Comparison of ENCODE assay signal across 28 mouse cellular contexts in the genomic region with DNA sequence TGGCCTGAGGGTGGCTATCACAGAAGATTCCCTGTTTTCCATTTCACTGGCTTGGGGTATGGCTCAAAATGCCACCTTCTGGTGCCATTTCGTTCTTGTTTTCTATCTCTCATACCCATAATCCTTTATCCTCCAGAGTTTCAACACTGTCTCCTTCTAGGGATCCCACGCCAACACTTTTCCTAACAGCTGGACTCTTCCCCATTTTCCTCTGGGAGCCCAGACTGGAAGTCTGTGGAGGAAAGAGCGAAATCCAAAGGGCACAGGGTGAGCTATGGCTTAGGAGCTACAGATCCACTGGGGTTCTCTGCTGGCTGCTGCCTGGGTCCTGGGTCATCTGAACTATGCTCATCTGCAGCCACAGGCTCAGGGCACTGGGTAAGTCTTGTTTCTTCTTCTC. TPM values are rescaled to one million over a fixed set of nuclear protein-coding genes. Genes with fewer than 3 reads are reported as not detected.
DNase-seq lines count a peak whose midpoint lies in the region.
"Had no signal": no experiment of that assay in that cellular context is flagged by ENCODE, and none has a peak within 500 bp of the region (broad histone marks: within the 10 kb centered on the region; RNA-seq: fewer than 3 reads in every experiment).

No protein-coding gene starts in this region.

- peak; percentile 27 for DNase-seq in adrenal gland, postnatal 10 days
- no peak for DNase-seq in adrenal gland, postnatal 36 days
- peak; percentile 85 for DNase-seq in heart, adult 11 months
- DNase-seq in heart, embryonic 10.5 days (ENCODE audit: low spot score), result no peak
- DNase-seq in adipocyte (ENCODE audit: low spot score), result peak; percentile 55
- DNase-seq: adrenal gland, adult 2 months; adrenal gland, postnatal 14 days; B cell, adult 2 months; cerebellum, adult 11 months; cerebellum, adult 18-20 months; cerebellum, adult 8-10 months; cerebellum, adult 9-11 months; cerebellum, postnatal 14 days; cerebellum, postnatal 36 days; embryo, embryonic 11 days had no signal

- H3K27me3 ChIP-seq in heart, embryonic 10.5 days (ENCODE audit: insufficient read depth, poor library complexity, severe bottlenecking), result no peaks in the 10 kb centered on the region
- H3K27me3 ChIP-seq: Patski had no signal

- WGBS in heart, embryonic 10.5 days, result 91% methylated on average over 3 of the region's 3 CpGs

- no peak overlapping the region for H3K27ac ChIP-seq in heart, embryonic 10.5 days
- H3K27ac ChIP-seq: embryonic facial prominence, embryonic 13.5 days; embryonic facial prominence, embryonic 15.5 days; forebrain, embryonic 10.5 days; forebrain, embryonic 13.5 days had no signal

- no peaks in the 10 kb centered on the region for H3K9me3 ChIP-seq in heart, embryonic 10.5 days
- H3K9me3 ChIP-seq: embryonic facial prominence, embryonic 13.5 days; embryonic facial prominence, embryonic 15.5 days; forebrain, embryonic 10.5 days; forebrain, embryonic 13.5 days; G1E had no signal

- H3K4me3 ChIP-seq in heart, embryonic 10.5 days, result no peak overlapping the region
- H3K4me3 ChIP-seq: embryonic facial prominence, embryonic 13.5 days; embryonic facial prominence, embryonic 15.5 days; erythroblast, embryonic 14.5 days; forebrain, embryonic 10.5 days; forebrain, embryonic 13.5 days had no signal

- H3K36me3 ChIP-seq in heart, embryonic 10.5 days, result no peaks in the 10 kb centered on the region
- H3K36me3 ChIP-seq: embryonic facial prominence, embryonic 13.5 days; embryonic facial prominence, embryonic 15.5 days; forebrain, embryonic 10.5 days had no signal

- peaks cover 20% of the 10 kb centered on the region for H3K4me1 ChIP-seq in heart, embryonic 10.5 days

RNA-seq across cellular contexts. Expression of a gene that starts 3.2 kb away (rescaled TPM):
- total RNA-seq in adrenal gland, postnatal 10 days (2021), result 10 to 100 TPM; 11.2 to 16.6 TPM
- total RNA-seq in adrenal gland, postnatal 36 days (2021), result 10 to 100 TPM; 17.8 to 19.2 TPM
- polyA plus RNA-seq in heart, embryonic 10.5 days (2016; fragmentation: Nextera tagmentation; extraction: Ambion mirVana), result 0.98 and 1.00 TPM in 2 replicates

RNA-seq across cellular contexts. Expression of a gene that starts 3.4 kb away (rescaled TPM):
- total RNA-seq in adrenal gland, postnatal 10 days (2021), result 10 to 100 TPM; 12.2 to 18.1 TPM
- 10 to 100 TPM; 12.2 to 16.5 TPM for total RNA-seq in adrenal gland, postnatal 36 days (2021)
- 10.3 and 11.0 TPM in 2 replicates for polyA plus RNA-seq in heart, embryonic 10.5 days (2016; fragmentation: Nextera tagmentation; extraction: Ambion mirVana)
- polyA plus RNA-seq: erythroblast, embryonic 14.5 days had no signal

RNA-seq across cellular contexts. Expression of a gene that starts 9.0 kb away (rescaled TPM):
- total RNA-seq in adrenal gland, postnatal 10 days (2021), result 10 to 100 TPM; 39.3 to 44.2 TPM
- 10 to 100 TPM; 54.3 to 57.2 TPM for total RNA-seq in adrenal gland, postnatal 36 days (2021)
- 2.8 and 3.0 TPM in 2 replicates for polyA plus RNA-seq in heart, embryonic 10.5 days (2016; fragmentation: Nextera tagmentation; extraction: Ambion mirVana)

RNA-seq across cellular contexts. Expression of a gene that starts 9.1 kb away (rescaled TPM):
- 1 to 10 TPM; 1.2 to 7.1 TPM for total RNA-seq in adrenal gland, postnatal 10 days (2021)
- total RNA-seq in adrenal gland, postnatal 36 days (2021), result 1 to 10 TPM in 1 of 2 experiments, not detected in 1; 2.0 TPM
- polyA plus RNA-seq in heart, embryonic 10.5 days (2016; fragmentation: Nextera tagmentation; extraction: Ambion mirVana), result not detected in 2 replicates
- total RNA-seq: CH12.LX; common myeloid progenitor, adult 5-6 weeks had no signal
- polyA plus RNA-seq: activated CD4-positive, CD25-positive, alpha-beta regulatory T cell, adult 4 months; CD4-positive, CD25-positive, alpha-beta regulatory T cell, adult 4 months; embryonic facial prominence, embryonic 11.5 days; embryonic facial prominence, embryonic 15.5 days; forebrain, embryonic 10.5 days; forebrain, embryonic 16.5 days had no signal

RNA-seq across cellular contexts. Expression of a gene that starts 18.1 kb away (rescaled TPM):
- 100 to 1,000 TPM; 159 to 198 TPM for total RNA-seq in adrenal gland, postnatal 10 days (2021)
- total RNA-seq in adrenal gland, postnatal 36 days (2021), result 100 to 1,000 TPM; 167 to 173 TPM
- 89.8 and 162 TPM in 2 replicates for polyA plus RNA-seq in heart, embryonic 10.5 days (2016; fragmentation: Nextera tagmentation; extraction: Ambion mirVana)

Comparison
In these comparisons a context has a peak if more than half of its experiments do, and no peak if none do; other contexts are left out.
1. DNase-seq: peak in adrenal gland, postnatal 10 days (single experiment), heart, adult 11 months (single experiment) and adipocyte (single experiment); none in adrenal gland, postnatal 36 days (0 of 2) and heart, embryonic 10.5 days (single experiment).